Mouse (Mus musculus) myocyte (in vitro differentiated cells): ENCODE measurements around the gene Adal. TPM values are rescaled to one million over a fixed set of nuclear protein-coding genes. Genes with fewer than 3 reads are reported as not detected.

Experiments
- H3K27me3 ChIP-seq: one replicate; pipeline ENCODE4 v1.6.1; 2011; ENCODE audit not compliant: control insufficient read depth, insufficient read depth, insufficient read length
- H3K36me3 ChIP-seq: one replicate; pipeline ENCODE4 v1.6.1; 2011; ENCODE audit not compliant: control insufficient read depth, insufficient read depth
- H3K4me2 ChIP-seq: one replicate; pipeline ENCODE4 v1.6.1; 2011; ENCODE audit warnings: low read depth, control low read depth
- H3K4me3 ChIP-seq: one replicate; pipeline ENCODE4 v1.5.1; 2011; ENCODE audit warnings: mild to moderate bottlenecking, control low read depth, moderate library complexity
- H3K79me2 ChIP-seq: one replicate; pipeline ENCODE4 v1.6.1; 2011; ENCODE audit not compliant: control insufficient read depth, insufficient read depth
- H3ac ChIP-seq: one replicate; pipeline ENCODE4 v1.6.1; 2011; ENCODE audit not compliant: control insufficient read depth, insufficient read length
- CEBPB ChIP-seq: IDR thresholded peaks from 2 replicates; pipeline ENCODE4 v1.6.1; 2011; ENCODE audit warnings: mild to moderate bottlenecking, moderate library complexity; ENCODE audit not compliant: poor library complexity, insufficient read depth, severe bottlenecking
- E2F4 ChIP-seq: IDR thresholded peaks from one replicate; pipeline ENCODE4 v1.6.1; 2011; ENCODE audit warnings: mild to moderate bottlenecking, control low read depth, moderate library complexity; ENCODE audit not compliant: insufficient read depth
- MAX ChIP-seq: IDR thresholded peaks from one replicate; pipeline ENCODE4 v1.6.1; 2011; ENCODE audit warnings: low read depth, mild to moderate bottlenecking, control low read depth
- MYOD1 ChIP-seq, 3 experiments: IDR thresholded peaks; one replicate each; pipeline ENCODE4 v1.6.1; 2011; ENCODE audit warnings: control low read depth in 2 of 3, low read depth in 2 of 3, mild to moderate bottlenecking in 2 of 3, moderate library complexity in 1 of 3; ENCODE audit not compliant: insufficient read length in 2 of 3, control insufficient read depth in 1 of 3
- MYOG ChIP-seq, 3 experiments: IDR thresholded peaks; one replicate each; pipeline ENCODE4 v1.6.1; 2011; ENCODE audit warnings: control low read depth in 2 of 3, low read depth in 2 of 3, mild to moderate bottlenecking in 2 of 3; ENCODE audit not compliant: insufficient read length in 2 of 3, control insufficient read depth in 1 of 3, insufficient read depth in 1 of 3
- POLR2A ChIP-seq: IDR thresholded peaks from one replicate; pipeline ENCODE4 v1.6.1; 2011; ENCODE audit warnings: low read depth, mild to moderate bottlenecking, control low read depth, moderate library complexity; ENCODE audit not compliant: insufficient read length
- POLR2AphosphoS2 ChIP-seq: IDR thresholded peaks from one replicate; pipeline ENCODE4 v1.6.1; 2011; ENCODE audit warnings: low read depth, control low read depth; ENCODE audit not compliant: insufficient read length
- REST ChIP-seq: IDR thresholded peaks from one replicate; pipeline ENCODE4 v1.6.1; 2011; ENCODE audit warnings: mild to moderate bottlenecking, control low read depth, moderate library complexity; ENCODE audit not compliant: insufficient read depth, insufficient read length
- SRF ChIP-seq: IDR thresholded peaks from one replicate; pipeline ENCODE4 v1.6.1; 2011; ENCODE audit warnings: low read depth; ENCODE audit not compliant: control insufficient read depth, insufficient read length
- TCF12 ChIP-seq: IDR thresholded peaks from one replicate; pipeline ENCODE4 v1.6.1; 2011; ENCODE audit warnings: mild to moderate bottlenecking, control low read depth; ENCODE audit not compliant: poor library complexity, insufficient read depth, severe bottlenecking
- TCF3 ChIP-seq: IDR thresholded peaks from one replicate; pipeline ENCODE4 v1.6.1; 2011; ENCODE audit warnings: low read depth, control low read depth; ENCODE audit not compliant: insufficient read length
- USF1 ChIP-seq: IDR thresholded peaks from one replicate; pipeline ENCODE4 v1.6.1; 2011; ENCODE audit warnings: low read depth, mild to moderate bottlenecking, control low read depth, moderate library complexity
- polyA plus RNA-seq: library from polyadenylated mRNA; unstranded; fragments of >200 nt; fragmentation: generic; extraction: Trizol; gene quantifications from one replicate; pipeline ENCODE4 v1.2.1, GENCODE M21; 2012; ENCODE audit warnings: missing spikeins

Gene Adal
- polyA plus RNA-seq, 1 experiment, result 1.5 TPM

- Histone ChIP-seq H3K4me3 (no peak overlapping the region), H3K79me2 (no peaks in the 10 kb centered on the region), H3K36me3 (no peaks in the 10 kb centered on the region), H3K27me3 (no peaks in the 10 kb centered on the region), H3K4me2 (no peak overlapping the region), H3ac (no peak overlapping the region)
- TF ChIP-seq TCF3 (no peak), REST (no peak), E2F4 (no peak), MYOD1 (IDR thresholded peaks at IDR 0.05; ENCODE audit: control insufficient read depth in 1 of 3, insufficient read length in 2 of 3, low read depth in 2 of 3) (no peak), USF1 (no peak)
Observed at GRCm38 (mm10) chr2:121153100-121153499, 12.9 kb downstream of the Adal start.

GRCm38 (mm10) chr2:121169173-121169572, 28.9 kb downstream of the Adal start:
- H3K79me2 ChIP-seq, result peaks cover 16% of the 10 kb centered on the region
- TF ChIP-seq E2F4, result no peak
- TF ChIP-seq TCF12, result no peak
- TF ChIP-seq REST, result no peak
- no peak for TF ChIP-seq CEBPB
- TF ChIP-seq SRF, result no peak
- TF ChIP-seq USF1, result no peak
- TF ChIP-seq MYOG (IDR thresholded peaks at IDR 0.05; ENCODE audit: control insufficient read depth in 1 of 3, insufficient read depth in 1 of 3, insufficient read length in 2 of 3, low read depth in 2 of 3), result no peak
- no peak for TF ChIP-seq TCF3
- TF ChIP-seq MAX, result no peak
- no peak for TF ChIP-seq POLR2AphosphoS2
- TF ChIP-seq POLR2A, result no peak
- TF ChIP-seq MYOD1 (IDR thresholded peaks at IDR 0.05; ENCODE audit: control insufficient read depth in 1 of 3, insufficient read length in 2 of 3, low read depth in 2 of 3), result no peak
- H3K36me3 ChIP-seq, result peaks cover 10% of the 10 kb centered on the region
- H3ac ChIP-seq, result no peak overlapping the region
- peak overlapping the region; percentile 95 for H3K4me2 ChIP-seq
- H3K27me3 ChIP-seq, result no peaks in the 10 kb centered on the region
- peak overlapping the region; percentile 96 for H3K4me3 ChIP-seq

DNA sequence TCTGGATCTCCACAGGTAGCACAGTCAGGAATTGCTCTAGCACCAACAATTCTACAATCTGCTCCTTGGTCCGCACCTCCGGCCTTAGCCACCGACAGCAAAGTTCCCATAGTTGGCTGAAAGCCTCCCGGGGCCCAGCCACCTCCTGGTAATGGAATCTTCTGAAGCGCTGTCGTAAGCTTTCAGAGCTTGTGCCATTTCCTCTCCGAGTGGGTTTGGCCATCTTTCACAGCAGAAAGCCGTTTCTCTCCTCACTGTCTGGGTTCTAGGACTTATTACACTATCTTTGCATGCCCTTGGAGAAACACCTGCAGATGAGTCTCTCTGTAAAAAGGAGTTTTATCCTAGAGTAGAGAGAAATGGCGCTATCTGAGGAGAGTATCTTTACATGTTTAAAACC, 29.7 kb downstream of the Adal start:
- Histone ChIP-seq H3ac (peak overlapping the region; percentile 81), H3K4me2 (peak overlapping the region; percentile 95), H3K79me2 (peaks cover 16% of the 10 kb centered on the region), H3K36me3 (peaks cover 10% of the 10 kb centered on the region), H3K27me3 (no peaks in the 10 kb centered on the region), H3K4me3 (peak overlapping the region; percentile 96)
- TF ChIP-seq USF1 (no peak), REST (no peak), POLR2A (no peak)

- TF ChIP-seq USF1 (no peak), CEBPB (no peak), POLR2A (no peak), TCF3 (no peak), TCF12 (no peak), POLR2AphosphoS2 (no peak), MYOD1 (IDR thresholded peaks at IDR 0.05; ENCODE audit: control insufficient read depth in 1 of 3, insufficient read length in 2 of 3, low read depth in 2 of 3) (no peak)
- H3K4me2 ChIP-seq, result peak within 1 kb of the TSS; percentile 95
- H3K27me3 ChIP-seq, result no peaks in the 10 kb centered on the region
- peak within 1 kb of the TSS; percentile 81 for H3ac ChIP-seq
- peaks cover 16% of the 10 kb centered on the region for H3K79me2 ChIP-seq
- peaks cover 10% of the 10 kb centered on the region for H3K36me3 ChIP-seq
- peak within 1 kb of the TSS; percentile 96 for H3K4me3 ChIP-seq
Observed at GRCm38 (mm10) chr2:121170481-121170971, 30.3 kb downstream of the Adal start, which contains the start of gene Tubgcp4. Gene Tubgcp4 (plus strand): TSS chr2:121170654.

GRCm38 (mm10) chr2:121170980-121171742, 30.9 kb downstream of the Adal start, which contains the start of gene Zscan29:
Gene Zscan29 (minus strand): TSS chr2:121171125.
- peak within 1 kb of the TSS; percentile 96 for H3K4me3 ChIP-seq
- H3K4me2 ChIP-seq, result peak within 1 kb of the TSS; percentile 95
- TF ChIP-seq POLR2AphosphoS2 (peak; percentile 72), CEBPB (no peak), POLR2A (peak; percentile 71), E2F4 (peak; percentile 39)
- peak within 1 kb of the TSS; percentile 81 for H3ac ChIP-seq
- H3K27me3 ChIP-seq, result no peaks in the 10 kb centered on the region
- H3K36me3 ChIP-seq, result peaks cover 10% of the 10 kb centered on the region
- H3K79me2 ChIP-seq, result peaks cover 16% of the 10 kb centered on the region
